Mouse (Mus musculus) CH12.LX (cell line): ENCODE data around the gene Cx3cl1. TPM values are rescaled to one million over a fixed set of nuclear protein-coding genes. Genes with fewer than 3 reads are reported as not detected.

ENCODE experiments used
- DNase-seq: peaks from one replicate; pipeline ENCODE4 v3.0.0-alpha.2; 2013; ENCODE audit errors: extremely low read depth
- H3K27ac ChIP-seq: 2 replicates; pipeline ENCODE4 v1.5.1; 2012; ENCODE audit warnings: low read depth, mild to moderate bottlenecking, control low read depth, moderate library complexity; ENCODE audit not compliant: insufficient read depth
- H3K27me3 ChIP-seq: replicated peaks from 2 replicates; pipeline ENCODE3; 2012; ENCODE audit warnings: inconsistent platforms
- H3K36me3 ChIP-seq, 2 experiments: replicated peaks in 1 of 2; 2 replicates each; pipeline versions ENCODE3 to v1.6.1; 2012; ENCODE audit warnings: inconsistent platforms in 1 of 2, low read length in 1 of 2, mild to moderate bottlenecking in 1 of 2, mixed read lengths in 1 of 2, moderate library complexity in 1 of 2; ENCODE audit not compliant: control insufficient read depth in 1 of 2, insufficient read depth in 1 of 2
- H3K4me1 ChIP-seq, 2 experiments: 2 replicates each; pipeline ENCODE4 v1.6.1; 2012; ENCODE audit warnings: inconsistent platforms in 1 of 2, moderate library complexity in 1 of 2; ENCODE audit not compliant: insufficient read depth in 2 of 2, control insufficient read depth in 1 of 2
- H3K4me2 ChIP-seq: 2 replicates; pipeline ENCODE4 v1.6.1; 2012; ENCODE audit warnings: low read depth, mild to moderate bottlenecking, control low read depth; ENCODE audit not compliant: poor library complexity, insufficient read depth, severe bottlenecking
- H3K4me3 ChIP-seq, 3 experiments: fragments of 150-350 bp in 1 of 3; sonication (generic) in 1 of 3; replicated peaks in 1 of 3; 2 replicates each; pipeline versions ENCODE3 to v1.5.1; 2011 to 2012; ENCODE audit warnings: low read depth in 2 of 3, low read length in 2 of 3, mild to moderate bottlenecking in 2 of 3, moderate library complexity in 2 of 3, control low read depth in 1 of 3, improper control_type of control experiment in 1 of 3, inconsistent platforms in 1 of 3, mixed read lengths in 1 of 3; ENCODE audit not compliant: poor library complexity in 1 of 3
- H3K79me2 ChIP-seq: replicated peaks from 2 replicates; pipeline ENCODE4 v1.6.1; 2012; ENCODE audit warnings: mild to moderate bottlenecking, moderate library complexity; ENCODE audit not compliant: control insufficient read depth, poor library complexity, insufficient read depth, severe bottlenecking; ENCODE audit errors: extremely low read depth
- H3K9ac ChIP-seq: 2 replicates; pipeline ENCODE4 v1.6.1; 2012; ENCODE audit warnings: low read depth, mild to moderate bottlenecking, control low read depth, moderate library complexity; ENCODE audit not compliant: insufficient read depth
- H3K9me3 ChIP-seq: replicated peaks from 2 replicates; pipeline ENCODE3; 2012; ENCODE audit warnings: low read length, inconsistent platforms, mixed read lengths
- BHLHE40 ChIP-seq: IDR thresholded peaks from 2 replicates; pipeline ENCODE4 v1.6.1; 2011; ENCODE audit warnings: mild to moderate bottlenecking, low read depth, low read length, improper control_type of control experiment
- CHD1 ChIP-seq: IDR thresholded peaks from 2 replicates; pipeline ENCODE4 v1.6.1; 2012; ENCODE audit warnings: low read depth, low read length, improper control_type of control experiment, inconsistent platforms
- E2F4 ChIP-seq: IDR thresholded peaks from 2 replicates; pipeline ENCODE4 v1.6.1; 2011; ENCODE audit warnings: low read depth, low read length, improper control_type of control experiment; ENCODE audit not compliant: insufficient replicate concordance
- EP300 ChIP-seq: IDR thresholded peaks from 2 replicates; pipeline ENCODE4 v1.6.1; 2011; ENCODE audit warnings: low read length, improper control_type of control experiment
- ETS1 ChIP-seq: conservative IDR thresholded peaks from 2 replicates; pipeline ENCODE4 v1.6.1; 2012; ENCODE audit warnings: low read depth, mild to moderate bottlenecking, inconsistent platforms, low read length, improper control_type of control experiment, moderate library complexity
- HCFC1 ChIP-seq: IDR thresholded peaks from 2 replicates; pipeline ENCODE4 v1.6.1; 2012; ENCODE audit warnings: low read depth, mild to moderate bottlenecking, inconsistent platforms, low read length, improper control_type of control experiment
- IRF4 ChIP-seq: IDR thresholded peaks from 2 replicates; pipeline ENCODE4 v1.6.1; 2014; ENCODE audit warnings: low read depth, mild to moderate bottlenecking, inconsistent platforms, low read length, improper control_type of control experiment
- JUN ChIP-seq: IDR thresholded peaks from 2 replicates; pipeline ENCODE4 v1.6.1; 2011; ENCODE audit warnings: low read depth, mild to moderate bottlenecking, low read length, improper control_type of control experiment, moderate library complexity; ENCODE audit not compliant: insufficient read depth
- JUND ChIP-seq: conservative IDR thresholded peaks from 2 replicates; pipeline ENCODE4 v1.6.1; 2011; ENCODE audit warnings: low read depth, low read length, improper control_type of control experiment
- KAT2A ChIP-seq: IDR thresholded peaks from 2 replicates; pipeline ENCODE4 v1.6.1; 2012; ENCODE audit warnings: low read length, improper control_type of control experiment, inconsistent platforms; ENCODE audit not compliant: insufficient replicate concordance
- MAFK ChIP-seq: IDR thresholded peaks from 2 replicates; pipeline ENCODE4 v1.6.1; 2011; ENCODE audit warnings: low read length, improper control_type of control experiment; ENCODE audit not compliant: insufficient replicate concordance
- MAX ChIP-seq: IDR thresholded peaks from 2 replicates; pipeline ENCODE4 v1.6.1; 2011; ENCODE audit warnings: low read length, improper control_type of control experiment
- MEF2A ChIP-seq: IDR thresholded peaks from 2 replicates; pipeline ENCODE4 v1.6.1; 2014; ENCODE audit warnings: low read depth, mild to moderate bottlenecking, inconsistent platforms, low read length, improper control_type of control experiment, borderline replicate concordance
- MXI1 ChIP-seq: IDR thresholded peaks from 2 replicates; pipeline ENCODE4 v1.6.1; 2011; ENCODE audit warnings: mild to moderate bottlenecking, low read depth, low read length, improper control_type of control experiment
- POLR2A ChIP-seq: IDR thresholded peaks from 2 replicates; pipeline ENCODE4 v1.6.1; 2011; ENCODE audit warnings: low read depth, mild to moderate bottlenecking, improper control_type of control experiment, low read length
- POLR2AphosphoS2 ChIP-seq: IDR thresholded peaks from 2 replicates; pipeline ENCODE4 v1.6.1; 2011; ENCODE audit warnings: low read depth, low read length, improper control_type of control experiment
- SIN3A ChIP-seq: IDR thresholded peaks from 2 replicates; pipeline ENCODE4 v1.6.1; 2012; ENCODE audit warnings: low read length, improper control_type of control experiment, inconsistent platforms
- TBP ChIP-seq: conservative IDR thresholded peaks from 2 replicates; pipeline ENCODE4 v1.6.1; 2011; ENCODE audit warnings: low read depth, low read length, improper control_type of control experiment
- TCF12 ChIP-seq: IDR thresholded peaks from 2 replicates; pipeline ENCODE4 v1.6.1; 2014; ENCODE audit warnings: low read depth, mild to moderate bottlenecking, inconsistent platforms, low read length, improper control_type of control experiment
- ZMIZ1 ChIP-seq: IDR thresholded peaks from 2 replicates; pipeline ENCODE4 v1.6.1; 2012; ENCODE audit warnings: low read depth, mild to moderate bottlenecking, inconsistent platforms, low read length, improper control_type of control experiment
- ZNF384 ChIP-seq: IDR thresholded peaks from 2 replicates; pipeline ENCODE4 v1.6.1; 2012; ENCODE audit warnings: low read depth, low read length, improper control_type of control experiment, inconsistent platforms
- dilution Hi-C: fragments of 300-500 bp; cut with MboI; formaldehyde crosslinking; loops from 2 replicates; pipeline ENCODE4 v1.14.3; 2020; ENCODE audit warnings: low sequenced_read_pairs; ENCODE audit not compliant: extremely low pct_unique_long_range_greater_than_20kb, extremely low pct_ligation_motif_present
- in situ Hi-C: fragments of 300-500 bp; cut with MboI; formaldehyde crosslinking; loops from 3 replicates; pipeline ENCODE4 v1.14.3; 2019; ENCODE audit warnings: low sequenced_read_pairs, low pct_ligation_motif_present, low pct_unique_long_range_greater_than_20kb, mixed read lengths
- polyA plus RNA-seq: library from polyadenylated mRNA; unstranded; fragments of >175 nt; gene quantifications from 2 replicates; pipeline ENCODE4 v1.2.1, GENCODE M21; 2012; ENCODE audit warnings: low read depth; ENCODE audit not compliant: insufficient read length
- total RNA-seq, 2 experiments: library from RNA; depleted of rRNA; stranded (reverse); fragments of 300-350 nt in 1 of 2; fragments of >200 nt in 1 of 2; gene quantifications; 2 replicates each; pipeline ENCODE4 v1.2.3; 2012 to 2014

Cx3cl1 gene
- total and polyA plus RNA-seq, 3 experiments: 0.19 to 4.2 (median 3.7) TPM

DNA sequence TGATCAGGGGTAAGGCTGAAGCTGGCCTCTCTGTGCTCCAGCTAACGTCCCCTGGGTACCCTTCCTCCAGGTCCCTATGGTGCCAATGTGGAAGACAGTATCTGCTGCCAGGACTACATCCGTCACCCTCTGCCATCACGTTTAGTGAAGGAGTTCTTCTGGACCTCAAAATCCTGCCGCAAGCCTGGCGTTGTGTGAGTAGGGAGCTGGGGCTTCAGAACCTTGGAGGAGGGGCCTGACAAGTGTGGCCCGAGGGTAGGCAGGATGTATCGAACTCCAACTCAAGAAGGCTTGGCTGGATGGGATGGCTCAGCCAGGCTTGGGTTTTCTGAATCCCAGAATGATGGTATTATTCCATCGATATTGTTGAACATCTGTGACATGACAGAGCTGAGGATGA lies 25.0 kb upstream of the Cx3cl1 start:
- Histone ChIP-seq H3K4me3 (peak overlapping the region; percentile 63 to 82 (median 76)), H3K27me3 (no peaks in the 10 kb centered on the region)
- in situ Hi-C loops: no loop called here
- no peak for DNase-seq
- TF ChIP-seq MXI1 (peak; percentile 42), POLR2A (peak; percentile 45; the same call in 1 of the 2 replicates), CHD1 (peak; percentile 95), HCFC1 (no peak), MAX (0 out of 2 replicates have a peak, but pooled peaks have one; percentile 17)
- TF ChIP-seq, all 38 proteins: peak for 4
- Histone ChIP-seq H3K4me1 (peaks cover 23 to 65% of the 10 kb centered on the region in 2 experiments), H3K4me2 (peak overlapping the region; percentile 85), H3K27ac (peak overlapping the region; percentile 96), H3K79me2 (peaks cover 25% of the 10 kb centered on the region), H3K9ac (peak overlapping the region; percentile 92), H3K9me3 (no peaks in the 10 kb centered on the region), H3K36me3 (peaks cover 49 to 61% of the 10 kb centered on the region in 2 experiments)
- dilution Hi-C loops: no loop called here

DNA sequence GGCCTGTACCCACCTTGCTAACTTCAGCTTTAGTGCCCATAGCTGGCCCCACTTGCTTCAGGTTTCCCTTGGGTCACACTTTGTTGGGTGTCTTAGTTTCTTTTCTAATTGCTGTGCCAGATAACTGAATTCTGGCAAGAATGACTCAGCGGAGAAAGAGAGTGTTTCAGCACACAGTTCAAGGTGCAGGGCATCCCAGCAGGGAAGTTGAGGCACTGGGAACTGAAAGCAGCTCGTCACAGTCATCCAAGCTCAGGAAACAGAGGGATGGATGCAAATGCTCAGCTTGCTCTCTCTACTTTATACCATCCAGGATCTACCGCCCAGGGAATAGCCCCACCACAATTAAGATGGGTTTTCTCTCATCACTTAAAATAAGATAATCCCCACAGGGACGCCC lies 23.4 kb upstream of the Cx3cl1 start:
- H3K79me2 ChIP-seq: peaks cover 25% of the 10 kb centered on the region
- H3K27ac ChIP-seq: peak overlapping the region; percentile 96
- H3K4me2 ChIP-seq: peak overlapping the region; percentile 85
- DNase-seq: no peak
- H3K36me3 ChIP-seq: peaks cover 53 to 69% of the 10 kb centered on the region in 2 experiments
- peaks cover 18 to 52% of the 10 kb centered on the region in 2 experiments for H3K4me1 ChIP-seq
- H3K4me3 ChIP-seq: peak overlapping the region; percentile 63 to 82 (median 76)
- H3K9me3 ChIP-seq: peaks cover 6% of the 10 kb centered on the region
- H3K9ac ChIP-seq: peak overlapping the region; percentile 92; the same call in 1 of the 2 replicates
- in situ Hi-C loops: no loop called here
- no peak for TF ChIP-seq BHLHE40
- TF ChIP-seq ETS1: peak; percentile 42
- TF ChIP-seq ZNF384: no peak
- TF ChIP-seq POLR2AphosphoS2: peak; percentile 86
- TF ChIP-seq MAX: no peak
- TF ChIP-seq JUN: peak; percentile 14; the same call in 1 of the 2 replicates
- no peak for TF ChIP-seq TBP
- peak; percentile 55 for TF ChIP-seq IRF4
- TF ChIP-seq JUND: 0 out of 2 replicates have a peak, but pooled peaks have one; percentile 41
- 0 out of 2 replicates have a peak, but pooled peaks have one; percentile 40 for TF ChIP-seq ZMIZ1
- TF ChIP-seq EP300: no peak
- TF ChIP-seq KAT2A: 0 out of 2 replicates have a peak, but pooled peaks have one; percentile 18
- TF ChIP-seq SIN3A: no peak; the same call in 1 of the 2 replicates
- TF ChIP-seq POLR2A: no peak
- TF ChIP-seq MEF2A: no peak; the same call in 1 of the 2 replicates
- no peak for TF ChIP-seq TCF12
- no peak for TF ChIP-seq E2F4
- peak; percentile 4; the same call in 1 of the 2 replicates for TF ChIP-seq MAFK
- no peaks in the 10 kb centered on the region for H3K27me3 ChIP-seq
- dilution Hi-C loops: no loop called here
